Mouse (Mus musculus) kidney, adult 8-10 months (tissue): ENCODE measurements around the gene Tk1.

Experiments
- DNase-seq, 2 experiments: peaks; one replicate each; pipeline ENCODE4 v3.0.0; 2022

The Tk1 gene

GRCm38 (mm10) chr11:117825333-117826101 is at the start of gene Tk1, which contains the start of gene Afmid:
Gene Tk1, minus strand, starts transcription at chr11:117826092.
Gene Afmid, plus strand, starts transcription at chr11:117825924.
- peak; percentile 82 to 85 for DNase-seq

- no peak for DNase-seq
Measured at GRCm38 (mm10) chr11:117875681-117876080, 49.8 kb upstream of the Tk1 start.

GRCm38 (mm10) chr11:117874419-117874818 is 48.5 kb upstream of the Tk1 start:
- no peak for DNase-seq

GRCm38 (mm10) chr11:117872861-117873608 is 47.1 kb upstream of the Tk1 start, which contains the start of gene Tha1:
Gene Tha1, minus strand, starts transcription at chr11:117873481.
- DNase-seq = peak; percentile 81 to 87

- DNase-seq = no peak
Measured at GRCm38 (mm10) chr11:117871911-117872584, 46.2 kb upstream of the Tk1 start.

GRCm38 (mm10) chr11:117871376-117871775 is 45.5 kb upstream of the Tk1 start:
- DNase-seq = no peak

GRCm38 (mm10) chr11:117870688-117871365 is 44.9 kb upstream of the Tk1 start:
- DNase-seq = peak; percentile 61 to 71

- peak in 1 of 2 experiments; percentile 43 for DNase-seq
Measured at GRCm38 (mm10) chr11:117865988-117866387, 40.1 kb upstream of the Tk1 start.

GRCm38 (mm10) chr11:117864805-117865204 is 38.9 kb upstream of the Tk1 start:
- no peak for DNase-seq

- peak; percentile 66 to 68 for DNase-seq
Measured at GRCm38 (mm10) chr11:117863174-117863856, 37.4 kb upstream of the Tk1 start.

- no peak for DNase-seq
Measured at GRCm38 (mm10) chr11:117860601-117861000, 34.7 kb upstream of the Tk1 start, which contains the start of gene Tmem235. Gene Tmem235, plus strand, starts transcription at chr11:117860752.

GRCm38 (mm10) chr11:117858392-117858791 is 32.5 kb upstream of the Tk1 start:
- no peak for DNase-seq

GRCm38 (mm10) chr11:117857462-117857861 is 31.6 kb upstream of the Tk1 start:
- no peak for DNase-seq

GRCm38 (mm10) chr11:117855975-117856374 is 30.1 kb upstream of the Tk1 start:
- no peak for DNase-seq

- DNase-seq = no peak
Measured at GRCm38 (mm10) chr11:117855360-117855759, 29.5 kb upstream of the Tk1 start.

GRCm38 (mm10) chr11:117854241-117854640 is 28.3 kb upstream of the Tk1 start:
- no peak for DNase-seq

- DNase-seq = no peak
Measured at GRCm38 (mm10) chr11:117852875-117853274, 27.0 kb upstream of the Tk1 start.

- peak; percentile 96 for DNase-seq
Measured at GRCm38 (mm10) chr11:117848985-117849671, 23.2 kb upstream of the Tk1 start, which contains the start of gene Birc5. Gene Birc5, plus strand, starts transcription at chr11:117849251.

- no peak for DNase-seq
Measured at GRCm38 (mm10) chr11:117848271-117848984, 22.5 kb upstream of the Tk1 start.

GRCm38 (mm10) chr11:117847593-117848215 is 21.8 kb upstream of the Tk1 start:
- DNase-seq = no peak
